Mouse (Mus musculus) midbrain, postnatal 0 days (tissue): ENCODE data around the gene Slc25a21. TPM values are rescaled to one million over a fixed set of nuclear protein-coding genes. Genes with fewer than 3 reads are reported as not detected.

ENCODE experiments used
- ATAC-seq: fragments of 200-750 bp; cut with Nextera tagmentation; 2 replicates; pipeline ENCODE4 v1.8.0; 2017; ENCODE audit warnings: moderate number of reproducible peaks, mild to moderate bottlenecking, moderate TSS enrichment, moderate library complexity; ENCODE audit not compliant: low FRiP score
- DNase-seq: peaks from one replicate; pipeline ENCODE4 v3.0.0-alpha.2; 2015; ENCODE audit warnings: low spot score
- H3K27ac ChIP-seq: fragments of 300-500 bp; sonication (generic); 2 replicates; pipeline ENCODE4 v1.5.1; 2014; ENCODE audit warnings: low read depth, mild to moderate bottlenecking, low read length, mixed read lengths
- H3K27me3 ChIP-seq: fragments of 300-500 bp; sonication (generic); 2 replicates; pipeline ENCODE4 v1.6.1; 2014; ENCODE audit warnings: low read length, control low read depth, mixed read lengths; ENCODE audit not compliant: insufficient read depth
- H3K36me3 ChIP-seq: fragments of 300-500 bp; sonication (generic); 2 replicates; pipeline ENCODE4 v1.6.1; 2014; ENCODE audit warnings: low read length, control low read depth, mixed read lengths; ENCODE audit not compliant: insufficient read depth
- H3K4me1 ChIP-seq: fragments of 300-500 bp; sonication (generic); 2 replicates; pipeline ENCODE4 v1.6.1; 2014; ENCODE audit warnings: mild to moderate bottlenecking, control low read depth, antibody characterized with exemption, low read length, mixed read lengths; ENCODE audit not compliant: insufficient read depth
- H3K4me2 ChIP-seq: fragments of 300-500 bp; sonication (generic); 2 replicates; pipeline ENCODE4 v1.6.1; 2014; ENCODE audit warnings: low read depth, mild to moderate bottlenecking, low read length, mixed read lengths; ENCODE audit not compliant: poor library complexity, severe bottlenecking
- H3K4me3 ChIP-seq: fragments of 300-500 bp; sonication (generic); 2 replicates; pipeline ENCODE4 v1.5.1; 2014; ENCODE audit warnings: low read depth, mild to moderate bottlenecking, low read length, moderate library complexity
- H3K9ac ChIP-seq: fragments of 300-500 bp; sonication (generic); replicated peaks from 2 replicates; pipeline ENCODE4 v1.6.1; 2014; ENCODE audit warnings: mild to moderate bottlenecking, low read length, moderate library complexity, mixed read lengths; ENCODE audit not compliant: poor library complexity, severe bottlenecking
- H3K9me3 ChIP-seq: fragments of 300-500 bp; sonication (generic); 2 replicates; pipeline ENCODE4 v1.6.1; 2016; ENCODE audit warnings: low read length, control low read depth
- CTCF ChIP-seq: IDR thresholded peaks from 2 replicates; pipeline ENCODE4 v1.5.1; 2016; ENCODE audit warnings: antibody characterized with exemption, mild to moderate bottlenecking
- WGBS: fragments of 180-500 bp; shearing (Covaris S2); extraction: QIAGEN DNeasy Blood & Tissue Kit; methylation state at CpG from one replicate; pipeline ENCODE4 v1.1.7; 2014; 5-methylcytosine and 5-hydroxymethylcytosine counted together
- polyA plus RNA-seq: library from polyadenylated mRNA; unstranded; fragments of >200 nt; fragmentation: Nextera tagmentation; extraction: Ambion mirVana; gene quantifications from 2 replicates; pipeline ENCODE4 v1.2.1, GENCODE M21; 2015
- total RNA-seq: library from RNA; depleted of rRNA; stranded (reverse); fragments of >200 nt; gene quantifications from 2 replicates; pipeline ENCODE4 v1.2.3, GENCODE M21; 2014

Slc25a21 gene
- total and polyA plus RNA-seq, 2 experiments from 2014 or later: 0.11 TPM; not detected in 1

- no peak overlapping the region for H3K4me3 ChIP-seq
- DNase-seq (no peak), ATAC-seq (no peak)
- H3K9me3 ChIP-seq: no peaks in the 10 kb centered on the region
- no peak overlapping the region for H3K9ac ChIP-seq
- no peaks in the 10 kb centered on the region for H3K27me3 ChIP-seq
- H3K4me2 ChIP-seq: no peak overlapping the region
- no peaks in the 10 kb centered on the region for H3K36me3 ChIP-seq
- WGBS: 71% methylated on average over 2 of the region's 2 CpGs
- TF ChIP-seq CTCF: no peak
- H3K4me1 ChIP-seq: no peaks in the 10 kb centered on the region
- H3K27ac ChIP-seq: no peak overlapping the region
Measured at GRCm38 (mm10) chr12:56822122-56822521, 375.1 kb downstream of the Slc25a21 start.

DNA sequence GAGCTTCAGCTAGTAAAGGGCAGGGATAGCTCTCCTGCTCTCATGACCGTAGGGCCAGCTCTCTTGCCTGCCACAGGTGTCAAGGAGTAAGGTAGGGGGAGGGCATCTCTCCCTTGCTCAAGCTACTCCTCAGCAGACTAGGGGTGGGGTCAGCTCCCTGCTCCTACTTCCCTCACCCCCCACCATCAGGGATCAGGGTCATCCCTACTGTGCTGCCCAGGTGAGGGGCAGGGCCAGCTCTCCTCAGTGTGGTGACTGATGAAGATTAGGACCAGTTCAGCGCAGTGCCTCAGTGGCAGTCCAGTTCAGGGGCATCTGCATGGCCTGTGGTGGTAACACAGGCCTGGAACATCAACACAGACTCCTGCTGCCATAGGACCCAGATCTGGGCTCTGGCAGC, 376.7 kb downstream of the Slc25a21 start:
- DNase-seq (no peak), ATAC-seq (no peak)
- no peak for TF ChIP-seq CTCF
- no peak overlapping the region for H3K4me2 ChIP-seq
- H3K9me3 ChIP-seq: no peaks in the 10 kb centered on the region
- 84% methylated on average over 2 of the region's 2 CpGs for WGBS
- no peaks in the 10 kb centered on the region for H3K4me1 ChIP-seq
- no peak overlapping the region for H3K27ac ChIP-seq
- H3K9ac ChIP-seq: no peak overlapping the region
- H3K4me3 ChIP-seq: no peak overlapping the region
- H3K27me3 ChIP-seq: no peaks in the 10 kb centered on the region
- no peaks in the 10 kb centered on the region for H3K36me3 ChIP-seq

DNA sequence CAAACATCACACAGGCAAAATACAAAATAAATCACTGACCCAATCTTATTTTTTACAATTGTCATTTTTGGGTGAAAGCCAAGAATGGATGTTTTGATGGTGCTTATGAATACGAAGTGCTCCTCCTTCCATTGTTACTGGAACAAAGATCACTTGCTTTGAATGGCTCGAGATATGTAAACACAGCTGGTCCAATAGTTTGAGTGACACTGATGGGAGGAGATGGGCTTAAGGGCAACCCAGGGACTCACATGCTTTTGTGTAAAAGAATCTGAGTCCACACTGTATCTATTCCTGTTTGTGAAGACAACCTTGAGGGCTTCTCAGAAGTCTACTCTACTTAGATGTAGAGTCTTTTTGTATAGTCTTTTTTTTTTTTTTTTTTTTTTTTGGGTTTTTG, 389.8 kb downstream of the Slc25a21 start:
- no peaks in the 10 kb centered on the region for H3K27me3 ChIP-seq
- H3K27ac ChIP-seq: no peak overlapping the region
- WGBS: 53% methylated on average over 2 of the region's 2 CpGs
- no peak for TF ChIP-seq CTCF
- no peaks in the 10 kb centered on the region for H3K36me3 ChIP-seq
- H3K9me3 ChIP-seq: no peaks in the 10 kb centered on the region
- no peak for ATAC-seq
- no peak overlapping the region for H3K4me2 ChIP-seq
- no peak overlapping the region for H3K9ac ChIP-seq
- no peak overlapping the region for H3K4me3 ChIP-seq
- no peaks in the 10 kb centered on the region for H3K4me1 ChIP-seq
- no peak for DNase-seq

DNA sequence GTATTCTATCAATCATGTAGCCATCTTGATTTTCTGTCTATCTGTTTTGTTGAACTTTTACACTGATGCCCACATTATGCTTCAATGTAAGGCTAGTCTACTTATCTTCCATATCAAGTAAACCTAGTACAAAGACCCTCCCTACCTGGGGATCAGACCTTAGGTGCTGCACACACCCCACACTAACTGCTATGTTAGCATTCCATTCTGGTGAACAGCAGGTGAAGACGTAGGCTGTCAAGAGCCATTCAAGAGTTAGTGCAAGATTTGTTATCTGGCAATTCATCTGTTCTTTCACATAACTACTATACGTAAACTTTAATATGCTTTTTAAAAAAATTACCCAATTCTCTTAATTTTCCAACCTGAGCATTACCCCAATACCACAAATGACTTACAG, 390.2 kb downstream of the Slc25a21 start:
- no peak overlapping the region for H3K4me2 ChIP-seq
- H3K4me3 ChIP-seq: no peak overlapping the region
- no peaks in the 10 kb centered on the region for H3K27me3 ChIP-seq
- no peaks in the 10 kb centered on the region for H3K36me3 ChIP-seq
- no peak overlapping the region for H3K9ac ChIP-seq
- TF ChIP-seq CTCF: no peak
- DNase-seq: no peak
- no peaks in the 10 kb centered on the region for H3K4me1 ChIP-seq
- 92% methylated on average over 2 of the region's 2 CpGs for WGBS
- ATAC-seq: no peak
- H3K9me3 ChIP-seq: no peaks in the 10 kb centered on the region
- no peak overlapping the region for H3K27ac ChIP-seq

DNA sequence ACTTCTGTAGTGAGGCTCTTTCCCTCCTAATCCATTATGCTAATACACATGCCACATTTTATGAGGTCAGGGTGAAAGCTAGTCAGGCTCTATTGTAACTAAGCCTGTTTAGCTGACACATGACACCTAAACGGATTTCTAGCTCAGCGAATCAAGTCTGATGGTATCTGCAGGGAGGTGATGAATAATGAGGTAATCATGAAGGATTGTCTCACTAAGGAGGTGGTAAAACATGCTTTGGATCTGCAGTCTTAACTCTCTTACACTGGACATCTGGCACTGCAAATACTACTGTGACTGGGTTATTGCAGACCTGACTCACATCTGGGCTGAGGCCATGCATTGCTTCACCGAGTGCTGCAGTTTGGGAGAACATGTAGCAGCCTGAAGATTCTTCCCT, 392.8 kb downstream of the Slc25a21 start:
- Histone ChIP-seq H3K27me3 (no peaks in the 10 kb centered on the region), H3K36me3 (no peaks in the 10 kb centered on the region), H3K9me3 (no peaks in the 10 kb centered on the region), H3K9ac (no peak overlapping the region), H3K27ac (no peak overlapping the region), H3K4me1 (no peaks in the 10 kb centered on the region), H3K4me3 (no peak overlapping the region), H3K4me2 (no peak overlapping the region)
- TF ChIP-seq CTCF: no peak
- DNase-seq (no peak), ATAC-seq (no peak)
- WGBS: 37% methylated on average over 3 of the region's 3 CpGs

GRCm38 (mm10) chr12:56798641-56799415, 398.4 kb downstream of the Slc25a21 start:
- no peaks in the 10 kb centered on the region for H3K36me3 ChIP-seq
- H3K27ac ChIP-seq: no peak overlapping the region
- H3K9ac ChIP-seq: no peak overlapping the region
- no peak for TF ChIP-seq CTCF
- no peaks in the 10 kb centered on the region for H3K27me3 ChIP-seq
- H3K4me3 ChIP-seq: no peak overlapping the region
- ATAC-seq (no peak), DNase-seq (peak; percentile 17)
- WGBS: 61% methylated on average over 6 of the region's 6 CpGs
- no peaks in the 10 kb centered on the region for H3K4me1 ChIP-seq
- no peak overlapping the region for H3K4me2 ChIP-seq
- H3K9me3 ChIP-seq: no peaks in the 10 kb centered on the region
